Mouse (Mus musculus): Measurements from ENCODE around the gene Dph5. TPM values are rescaled to one million over a fixed set of nuclear protein-coding genes. Genes with fewer than 3 reads are reported as not detected.

The Dph5 gene
- total and polyA plus RNA-seq, 3 experiments = 37.0 to 70.0 (median 55.1) TPM

GRCm38 (mm10) chr3:115936734-115937599 is 49.3 kb downstream of the Dph5 start:
- Histone ChIP-seq H3K79me2 (replicated peaks; ENCODE audit: control insufficient read depth, extremely low read depth, insufficient read depth, poor library complexity, severe bottlenecking) (no peaks in the 10 kb centered on the region), H3K36me3 (replicated peaks in 1 of 2; ENCODE audit: control insufficient read depth in 1 of 2, insufficient read depth in 1 of 2, low read length in 1 of 2) (peaks cover 17 to 68% of the 10 kb centered on the region in 2 experiments), H3K27me3 (replicated peaks) (no peaks in the 10 kb centered on the region), H3K27ac (ENCODE audit: insufficient read depth, low read depth) (no peak overlapping the region), H3K4me3 (replicated peaks in 1 of 3; ENCODE audit: low read depth in 2 of 3, low read length in 2 of 3, poor library complexity in 1 of 3) (no peak overlapping the region), H3K4me2 (ENCODE audit: insufficient read depth, low read depth, poor library complexity, severe bottlenecking) (no peak overlapping the region), H3K9ac (ENCODE audit: insufficient read depth, low read depth) (no peak overlapping the region), H3K9me3 (replicated peaks; ENCODE audit: low read length) (no peaks in the 10 kb centered on the region), H3K4me1 (ENCODE audit: control insufficient read depth in 1 of 2, insufficient read depth in 2 of 2) (peaks cover 0 to 7% of the 10 kb centered on the region in 2 experiments; a peak in 1 of 4 replicates)
- dilution Hi-C loops (cut with MboI; ENCODE audit: extremely low pct_ligation_motif_present, extremely low pct_unique_long_range_greater_than_20kb, low sequenced_read_pairs) (no loop called here), in situ Hi-C loops (cut with MboI; ENCODE audit: low pct_ligation_motif_present, low pct_unique_long_range_greater_than_20kb, low sequenced_read_pairs) (no loop called here)
- DNase-seq (ENCODE audit: extremely low read depth) = peak; percentile 65
- peak; percentile 75 to 94 for TF ChIP-seq CTCF (conservative IDR thresholded peaks at IDR 0.05 in 1 of 2, IDR thresholded peaks at IDR 0.05 in 1 of 2; ENCODE audit: low read depth in 2 of 2, low read length in 2 of 2)
- TF ChIP-seq JUN (IDR thresholded peaks at IDR 0.05; ENCODE audit: insufficient read depth, low read depth, low read length) = no peak
- peak; percentile 35; the same call in 1 of the 2 replicates for TF ChIP-seq MXI1 (IDR thresholded peaks at IDR 0.05; ENCODE audit: low read depth, low read length)
- peak; percentile 53 for TF ChIP-seq RAD21 (IDR thresholded peaks at IDR 0.05; ENCODE audit: low read depth, low read length)
- TF ChIP-seq CHD1 (IDR thresholded peaks at IDR 0.05; ENCODE audit: low read depth, low read length) = no peak
- peak; percentile 87 for TF ChIP-seq MAX (IDR thresholded peaks at IDR 0.05; ENCODE audit: low read length)
- TF ChIP-seq SMC3 (IDR thresholded peaks at IDR 0.05; ENCODE audit: low read depth, low read length) = peak; percentile 74
- no peak for TF ChIP-seq NRF1 (IDR thresholded peaks at IDR 0.05; ENCODE audit: low read depth, low read length)
- TF ChIP-seq MEF2A (IDR thresholded peaks at IDR 0.05; ENCODE audit: borderline replicate concordance, low read depth, low read length) = no peak
- TF ChIP-seq ZNF384 (IDR thresholded peaks at IDR 0.05; ENCODE audit: low read depth, low read length) = 0 out of 2 replicates have a peak, but pooled peaks have one; percentile 25
- no peak for TF ChIP-seq TBP (conservative IDR thresholded peaks at IDR 0.05; ENCODE audit: low read depth, low read length)
- peak; percentile 97 for TF ChIP-seq MYC (IDR thresholded peaks at IDR 0.05; ENCODE audit: low read depth, low read length)

GRCm38 (mm10) chr3:115937807-115938206 is 50.2 kb downstream of the Dph5 start:
- H3K27ac ChIP-seq (ENCODE audit: insufficient read depth, low read depth) = no peak overlapping the region
- no peak overlapping the region for H3K4me3 ChIP-seq (replicated peaks in 1 of 3; ENCODE audit: low read depth in 2 of 3, low read length in 2 of 3, poor library complexity in 1 of 3)
- H3K79me2 ChIP-seq (replicated peaks; ENCODE audit: control insufficient read depth, extremely low read depth, insufficient read depth, poor library complexity, severe bottlenecking) = no peaks in the 10 kb centered on the region
- TF ChIP-seq TCF12 (IDR thresholded peaks at IDR 0.05; ENCODE audit: low read depth, low read length) (no peak), POLR2A (IDR thresholded peaks at IDR 0.05; ENCODE audit: low read depth, low read length) (no peak), POLR2AphosphoS2 (IDR thresholded peaks at IDR 0.05; ENCODE audit: low read depth, low read length) (no peak), KAT2A (IDR thresholded peaks at IDR 0.05; ENCODE audit: insufficient replicate concordance, low read length) (no peak), MAX (IDR thresholded peaks at IDR 0.05; ENCODE audit: low read length) (no peak), CTCF (conservative IDR thresholded peaks at IDR 0.05 in 1 of 2, IDR thresholded peaks at IDR 0.05 in 1 of 2; ENCODE audit: low read depth in 2 of 2, low read length in 2 of 2) (no peak), HCFC1 (IDR thresholded peaks at IDR 0.05; ENCODE audit: low read depth, low read length) (no peak), E2F4 (IDR thresholded peaks at IDR 0.05; ENCODE audit: insufficient replicate concordance, low read depth, low read length) (no peak), EP300 (IDR thresholded peaks at IDR 0.05; ENCODE audit: low read length) (no peak), JUN (IDR thresholded peaks at IDR 0.05; ENCODE audit: insufficient read depth, low read depth, low read length) (no peak), MXI1 (IDR thresholded peaks at IDR 0.05; ENCODE audit: low read depth, low read length) (no peak)
- H3K9me3 ChIP-seq (replicated peaks; ENCODE audit: low read length) = no peaks in the 10 kb centered on the region
- H3K4me2 ChIP-seq (ENCODE audit: insufficient read depth, low read depth, poor library complexity, severe bottlenecking) = no peak overlapping the region
- H3K4me1 ChIP-seq (ENCODE audit: control insufficient read depth in 1 of 2, insufficient read depth in 2 of 2) = peaks cover 0 to 7% of the 10 kb centered on the region in 2 experiments; a peak in 1 of 4 replicates
- no peak overlapping the region for H3K9ac ChIP-seq (ENCODE audit: insufficient read depth, low read depth)
- dilution Hi-C loops (cut with MboI; ENCODE audit: extremely low pct_ligation_motif_present, extremely low pct_unique_long_range_greater_than_20kb, low sequenced_read_pairs) = no loop called here
- DNase-seq (ENCODE audit: extremely low read depth) = no peak
- in situ Hi-C loops (cut with MboI; ENCODE audit: low pct_ligation_motif_present, low pct_unique_long_range_greater_than_20kb, low sequenced_read_pairs) = no loop called here
- H3K36me3 ChIP-seq (replicated peaks in 1 of 2; ENCODE audit: control insufficient read depth in 1 of 2, insufficient read depth in 1 of 2, low read length in 1 of 2) = peaks cover 23 to 68% of the 10 kb centered on the region in 2 experiments
- no peaks in the 10 kb centered on the region for H3K27me3 ChIP-seq (replicated peaks)
